Mouse (Mus musculus) intestine, postnatal 0 days (tissue): ENCODE measurements around the gene Slbp. TPM values are rescaled to one million over a fixed set of nuclear protein-coding genes. Genes with fewer than 3 reads are reported as not detected.
A peak's percentile ranks its signal among the peaks of the same experiment; 100 is the strongest.

Experiments
- ATAC-seq: fragments of 200-750 bp; cut with Nextera tagmentation; 2 replicates; pipeline ENCODE4 v1.8.0; 2017; ENCODE audit warnings: mild to moderate bottlenecking, moderate TSS enrichment, moderate library complexity
- H3K27ac ChIP-seq: fragments of 300-500 bp; sonication (generic); 2 replicates; pipeline ENCODE4 v1.5.1; 2014; ENCODE audit warnings: mild to moderate bottlenecking, low read depth, low read length, moderate library complexity
- H3K27me3 ChIP-seq: fragments of 300-500 bp; sonication (generic); replicated peaks from 2 replicates; pipeline ENCODE4 v1.6.1; 2014; ENCODE audit warnings: low read length, mixed read lengths; ENCODE audit not compliant: control insufficient read depth, insufficient read depth
- H3K36me3 ChIP-seq: fragments of 300-500 bp; sonication (generic); 2 replicates; pipeline ENCODE4 v1.6.1; 2014; ENCODE audit warnings: mild to moderate bottlenecking, moderate library complexity; ENCODE audit not compliant: control insufficient read depth, insufficient read depth
- H3K4me1 ChIP-seq: fragments of 300-500 bp; sonication (generic); replicated peaks from 2 replicates; pipeline ENCODE4 v1.6.1; 2014; ENCODE audit warnings: antibody characterized with exemption, low read length, mixed read lengths; ENCODE audit not compliant: control insufficient read depth, insufficient read depth
- H3K4me2 ChIP-seq: fragments of 300-500 bp; sonication (generic); replicated peaks from 2 replicates; pipeline ENCODE4 v1.6.1; 2014; ENCODE audit warnings: low read depth, mild to moderate bottlenecking, moderate library complexity
- H3K4me3 ChIP-seq: fragments of 300-500 bp; sonication (generic); 2 replicates; pipeline ENCODE4 v1.5.1; 2014; ENCODE audit warnings: low read depth, low read length
- H3K9ac ChIP-seq: fragments of 300-500 bp; sonication (generic); 2 replicates; pipeline ENCODE4 v1.6.1; 2014; ENCODE audit warnings: mild to moderate bottlenecking, low read depth, low read length
- H3K9me3 ChIP-seq: fragments of 300-500 bp; sonication (generic); 2 replicates; pipeline ENCODE4 v1.6.1; 2016; ENCODE audit warnings: mixed run types; ENCODE audit not compliant: control insufficient read depth
- CTCF ChIP-seq: sonication (generic); IDR thresholded peaks from 2 replicates; pipeline ENCODE4 v1.5.1; 2016; ENCODE audit warnings: low read depth, mild to moderate bottlenecking, control low read depth, antibody characterized with exemption, moderate library complexity
- WGBS: fragments of 180-500 bp; shearing (Covaris S2); extraction: QIAGEN DNeasy Blood & Tissue Kit; methylation state at CpG from one replicate; pipeline ENCODE4 v1.1.7; 2014; 5-methylcytosine and 5-hydroxymethylcytosine counted together
- polyA plus RNA-seq: library from polyadenylated mRNA; unstranded; fragments of >200 nt; fragmentation: Nextera tagmentation; extraction: Ambion mirVana; gene quantifications from 2 replicates; pipeline ENCODE4 v1.2.1, GENCODE M21; 2015

Gene Slbp
- polyA plus RNA-seq, 1 experiment from 2014 or later, result 92.9 TPM

DNA sequence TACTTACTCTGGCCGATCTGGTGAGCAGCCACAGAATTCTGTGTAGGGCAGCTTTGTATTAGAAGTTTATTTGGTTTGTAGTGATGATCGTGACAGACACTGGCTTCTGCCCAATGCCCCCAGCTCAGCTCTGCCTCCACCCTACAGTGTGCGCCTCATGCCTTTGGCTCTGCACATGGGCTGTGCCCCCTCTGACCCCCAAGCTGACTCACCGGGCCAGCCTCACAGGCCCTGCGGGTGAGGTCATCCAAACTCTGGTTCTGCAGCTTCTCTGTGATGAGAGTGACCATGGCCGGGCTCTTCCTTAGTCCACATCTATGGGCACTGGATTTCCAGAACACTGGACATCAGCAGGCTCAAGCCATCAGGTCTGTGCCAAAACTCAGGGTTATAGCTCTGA is 38.0 kb downstream of the Slbp start:
- Histone ChIP-seq H3K4me1 (peaks cover 7% of the 10 kb centered on the region), H3K27ac (no peak overlapping the region), H3K27me3 (no peaks in the 10 kb centered on the region), H3K9me3 (no peaks in the 10 kb centered on the region), H3K9ac (no peak overlapping the region), H3K36me3 (peaks cover 22% of the 10 kb centered on the region), H3K4me3 (no peak overlapping the region), H3K4me2 (no peak overlapping the region)
- TF ChIP-seq CTCF, result no peak
- 87% methylated on average over 6 of the region's 6 CpGs for WGBS
- no peak for ATAC-seq

DNA sequence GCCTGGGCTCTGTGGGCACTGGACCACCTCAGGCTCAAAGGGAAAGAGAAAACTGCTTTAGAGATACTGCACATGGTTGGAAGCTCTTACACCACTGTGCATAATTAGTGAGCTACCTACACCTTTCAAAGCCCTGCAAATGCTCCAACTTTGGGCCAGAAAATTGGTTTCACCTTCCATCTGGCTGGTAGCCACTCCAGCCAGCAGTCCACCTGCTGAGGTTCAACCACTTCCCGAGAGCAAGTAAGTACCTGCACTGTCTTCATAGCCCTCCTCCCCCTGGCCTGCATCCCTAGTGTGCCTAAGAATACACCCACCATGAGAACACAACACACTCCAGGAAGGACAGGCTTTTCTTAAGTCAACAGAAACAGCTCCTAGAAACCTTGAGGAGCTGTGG is 40.6 kb downstream of the Slbp start:
- WGBS, result 92% methylated on average over 1 of the region's 1 CpGs
- no peak for TF ChIP-seq CTCF
- peaks cover 32% of the 10 kb centered on the region for H3K36me3 ChIP-seq
- ATAC-seq, result no peak
- no peak overlapping the region for H3K4me3 ChIP-seq
- H3K9me3 ChIP-seq, result no peaks in the 10 kb centered on the region
- no peak overlapping the region for H3K9ac ChIP-seq
- H3K4me2 ChIP-seq, result no peak overlapping the region
- H3K27me3 ChIP-seq, result no peaks in the 10 kb centered on the region
- no peak overlapping the region for H3K27ac ChIP-seq
- H3K4me1 ChIP-seq, result no peaks in the 10 kb centered on the region

DNA sequence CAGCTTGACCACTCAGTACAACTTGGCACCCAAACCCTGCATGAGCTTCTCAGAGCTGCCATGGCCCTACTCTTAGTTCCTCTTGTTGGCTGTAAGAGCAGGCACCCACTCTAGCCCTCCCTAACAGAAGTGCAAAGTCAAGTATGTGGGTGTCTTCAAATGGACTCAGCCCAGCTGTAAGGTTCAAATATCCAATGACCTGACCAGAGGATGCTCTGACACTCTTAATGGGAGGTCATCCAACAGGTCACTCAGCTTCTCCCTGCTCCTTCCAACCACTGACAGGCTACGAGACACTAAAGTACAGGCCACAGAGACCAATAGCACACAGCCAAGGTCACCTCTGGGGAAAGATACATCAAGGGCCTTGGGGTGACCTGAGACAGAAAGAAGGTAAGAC is 43.1 kb downstream of the Slbp start:
- H3K4me3 ChIP-seq, result no peak overlapping the region
- H3K9me3 ChIP-seq, result no peaks in the 10 kb centered on the region
- 93% methylated on average over 1 of the region's 1 CpGs for WGBS
- no peak for TF ChIP-seq CTCF
- no peaks in the 10 kb centered on the region for H3K4me1 ChIP-seq
- H3K9ac ChIP-seq, result no peak overlapping the region
- no peak overlapping the region for H3K27ac ChIP-seq
- no peak for ATAC-seq
- H3K27me3 ChIP-seq, result no peaks in the 10 kb centered on the region
- no peak overlapping the region for H3K4me2 ChIP-seq
- peaks cover 32% of the 10 kb centered on the region for H3K36me3 ChIP-seq

DNA sequence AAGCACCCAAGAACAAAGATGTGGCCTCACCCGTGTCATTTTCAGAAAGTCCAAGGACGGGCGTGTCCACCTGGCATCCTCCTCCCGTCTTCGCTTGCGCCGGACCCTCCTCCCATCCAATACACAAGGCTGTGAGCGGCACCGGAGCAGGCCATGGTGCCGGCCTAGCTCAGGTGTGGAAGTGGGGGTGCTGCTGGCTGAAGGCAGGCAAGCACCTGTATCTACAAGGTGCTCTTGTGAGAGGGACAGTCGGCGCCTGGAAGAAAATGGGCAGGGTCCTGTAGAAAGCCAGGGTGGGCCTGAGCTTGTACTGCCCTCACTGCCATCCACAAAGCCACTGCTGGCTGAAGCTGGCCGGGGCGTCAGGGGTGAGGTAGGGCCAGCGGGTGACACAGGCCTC is 44.9 kb downstream of the Slbp start:
- no peak overlapping the region for H3K4me3 ChIP-seq
- H3K36me3 ChIP-seq, result peaks cover 28% of the 10 kb centered on the region
- TF ChIP-seq CTCF, result no peak
- ATAC-seq, result no peak
- no peaks in the 10 kb centered on the region for H3K27me3 ChIP-seq
- H3K4me1 ChIP-seq, result no peaks in the 10 kb centered on the region
- no peaks in the 10 kb centered on the region for H3K9me3 ChIP-seq
- WGBS, result 96% methylated on average over 15 of the region's 15 CpGs
- H3K9ac ChIP-seq, result no peak overlapping the region
- no peak overlapping the region for H3K4me2 ChIP-seq
- H3K27ac ChIP-seq, result no peak overlapping the region; the same call in 1 of the 2 replicates

DNA sequence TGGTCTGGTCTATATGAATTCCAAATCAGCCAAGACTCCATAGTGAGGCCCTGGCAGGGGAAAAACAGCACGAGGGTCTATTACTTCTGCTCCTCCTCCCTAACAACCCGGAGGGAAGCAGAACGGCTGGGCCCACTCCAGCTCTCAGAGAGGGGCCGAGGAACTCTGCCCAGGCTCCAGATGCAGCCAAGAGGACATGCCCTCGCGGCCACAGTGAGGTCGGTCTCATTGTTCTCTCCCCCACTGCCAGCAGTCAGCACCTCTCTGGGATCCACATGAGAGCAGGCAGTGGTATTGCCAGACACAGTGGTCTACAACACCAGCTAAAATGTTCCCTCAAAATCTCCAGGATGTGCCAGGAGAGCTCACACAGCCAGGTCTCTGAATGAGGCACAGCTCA is 45.7 kb downstream of the Slbp start:
- 63% methylated on average over 7 of the region's 7 CpGs for WGBS
- ATAC-seq, result no peak
- TF ChIP-seq CTCF, result no peak

DNA sequence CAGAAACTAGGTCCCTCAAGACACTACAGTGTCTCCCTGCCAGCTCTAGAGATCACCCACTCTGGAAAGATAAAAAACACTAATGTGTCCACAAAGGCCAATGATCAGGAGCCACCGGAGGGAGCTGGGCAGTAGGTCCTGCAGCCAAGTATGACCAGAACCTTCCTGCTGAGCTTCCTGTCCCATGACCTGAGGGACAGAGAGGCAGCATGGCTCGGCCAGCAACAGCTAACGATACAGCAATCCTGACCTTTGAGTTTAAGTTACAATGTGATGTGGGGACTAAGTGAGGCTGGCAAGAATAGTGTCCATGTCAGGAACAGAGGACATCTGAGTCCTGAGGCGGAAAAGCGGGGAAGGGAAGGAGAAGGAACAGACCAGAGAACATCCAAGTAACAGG is 47.1 kb downstream of the Slbp start:
- Histone ChIP-seq H3K4me2 (no peak overlapping the region), H3K27me3 (no peaks in the 10 kb centered on the region), H3K9me3 (no peaks in the 10 kb centered on the region), H3K4me3 (no peak overlapping the region), H3K36me3 (peaks cover 33% of the 10 kb centered on the region), H3K27ac (no peak overlapping the region), H3K4me1 (no peaks in the 10 kb centered on the region), H3K9ac (no peak overlapping the region)
- 81% methylated on average over 5 of the region's 5 CpGs for WGBS
- TF ChIP-seq CTCF, result no peak
- ATAC-seq, result no peak

More for the DNA sequence above, 45.7 kb downstream of the Slbp start:
- no peaks in the 10 kb centered on the region for H3K4me1 ChIP-seq
- H3K36me3 ChIP-seq, result peaks cover 26% of the 10 kb centered on the region
- H3K9ac ChIP-seq, result no peak overlapping the region
- no peak overlapping the region for H3K27ac ChIP-seq
- no peaks in the 10 kb centered on the region for H3K27me3 ChIP-seq
- no peak overlapping the region for H3K4me2 ChIP-seq
- H3K9me3 ChIP-seq, result no peaks in the 10 kb centered on the region
- no peak overlapping the region for H3K4me3 ChIP-seq

DNA sequence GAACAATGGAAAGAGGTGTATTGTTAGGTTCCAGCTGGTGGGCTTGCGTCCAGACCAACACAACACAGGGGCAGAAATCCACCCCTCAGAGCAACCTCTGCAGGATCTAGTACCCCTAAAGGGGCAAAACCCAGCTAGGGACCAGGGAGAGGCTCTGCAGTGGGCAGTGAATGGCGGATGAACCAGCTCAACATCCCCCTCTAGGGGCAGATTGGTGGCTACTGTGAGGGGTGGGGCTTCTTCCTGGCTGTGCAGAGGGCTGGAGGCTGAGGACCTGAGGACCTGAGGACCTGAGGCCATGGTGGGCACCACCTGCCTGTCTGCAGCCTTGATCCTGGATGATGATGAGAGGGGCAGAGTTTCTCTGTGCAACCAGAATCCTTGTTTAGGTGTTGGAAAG is 58.8 kb downstream of the Slbp start:
- ATAC-seq, result no peak
- TF ChIP-seq CTCF, result peak; percentile 58
- H3K4me3 ChIP-seq, result no peak overlapping the region
- H3K4me2 ChIP-seq, result no peak overlapping the region
- WGBS, result 36% methylated on average over 2 of the region's 2 CpGs
- H3K36me3 ChIP-seq, result no peaks in the 10 kb centered on the region; the same call in 1 of the 2 replicates
- H3K4me1 ChIP-seq, result no peaks in the 10 kb centered on the region
- H3K9ac ChIP-seq, result no peak overlapping the region
- no peaks in the 10 kb centered on the region for H3K9me3 ChIP-seq
- H3K27me3 ChIP-seq, result no peaks in the 10 kb centered on the region
- no peak overlapping the region for H3K27ac ChIP-seq
